Mouse (Mus musculus): Measurements from ENCODE around the gene Mtmr14. TPM values are rescaled to one million over a fixed set of nuclear protein-coding genes. Genes with fewer than 3 reads are reported as not detected.
A peak's percentile ranks its signal among the peaks of the same experiment; 100 is the strongest.

Mtmr14 gene
- polyA plus RNA-seq, 1 experiment from 2014 or later, result 34.8 TPM

DNA sequence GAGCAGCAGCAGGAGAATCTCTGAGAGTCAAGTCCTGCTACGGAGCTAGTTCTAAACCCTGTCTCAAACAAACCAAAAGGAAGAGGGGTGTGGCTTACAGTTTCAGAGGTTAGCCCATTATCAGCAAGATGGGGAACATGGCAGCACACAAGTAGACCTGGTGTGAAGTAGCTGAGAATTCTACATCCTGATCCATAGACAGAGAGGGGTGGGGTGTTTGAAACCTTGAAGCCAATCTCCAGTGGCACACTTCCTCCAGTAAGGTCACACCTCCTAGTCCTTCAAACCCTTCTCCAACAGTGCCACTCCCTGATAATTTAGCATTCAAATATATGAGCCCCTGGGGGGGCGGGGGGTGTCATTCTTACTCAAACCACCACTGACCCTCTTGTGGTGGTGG, 58.4 kb downstream of the Mtmr14 start:
- DNase-seq (ENCODE audit: low read depth, low spot score), result no peak
- no peak for TF ChIP-seq CTCF (IDR thresholded peaks at IDR 0.05)
- no peak for ATAC-seq
- H3K27me3 ChIP-seq, result no peaks in the 10 kb centered on the region
- ChIA-PET POLR2A (no interaction called here), CTCF (no interaction called here)
- in situ Hi-C loops (cut with MboI; ENCODE audit: low pct_unique_long_range_greater_than_20kb), result no loop called here

DNA sequence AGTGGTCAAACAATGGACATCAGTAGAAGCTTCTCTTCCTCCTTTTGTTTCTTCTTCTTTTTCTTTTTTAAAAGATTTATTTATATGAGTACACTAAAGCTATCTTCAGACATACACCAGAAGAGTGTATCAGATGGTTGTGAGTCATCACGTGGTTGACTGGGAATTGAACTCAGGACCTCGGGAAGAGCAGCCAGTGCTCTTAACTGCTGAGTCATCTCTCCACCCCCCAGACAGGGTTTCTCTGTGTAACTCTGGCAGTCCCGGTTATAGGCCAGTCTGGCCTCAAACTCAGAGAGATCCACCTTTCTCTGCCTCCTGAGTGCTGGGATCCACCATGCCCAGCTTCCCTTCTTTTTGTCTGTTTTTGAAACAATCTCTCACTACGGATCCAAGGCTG, 59.0 kb downstream of the Mtmr14 start:
- POLR2A ChIA-PET, result no interaction called here
- ATAC-seq, result no peak
- CTCF ChIA-PET, result no interaction called here

GRCm38 (mm10) chr6:113301350-113301749, 63.7 kb downstream of the Mtmr14 start:
- TF ChIP-seq CTCF (IDR thresholded peaks at IDR 0.05), result no peak
- DNase-seq (ENCODE audit: low read depth, low spot score), result no peak
- ChIA-PET POLR2A (no interaction called here), CTCF (interaction anchor here (0.8 to 1.5 kb wide), 5 partner anchors 9 to 601 kb away, joined by 3 to 6 read pairs (median 4); no protein-coding TSS in a partner anchor)
- ATAC-seq, result no peak
- no peaks in the 10 kb centered on the region for H3K27me3 ChIP-seq
- in situ Hi-C loops (cut with MboI; ENCODE audit: low pct_unique_long_range_greater_than_20kb), result loop anchor here (5.0 to 10.0 kb wide), 2 partner anchors 259 to 607 kb away; partner anchors contain the start of gene Rad18

More for the DNA sequence above, 59.0 kb downstream of the Mtmr14 start:
- no peaks in the 10 kb centered on the region for H3K27me3 ChIP-seq
- TF ChIP-seq CTCF (IDR thresholded peaks at IDR 0.05), result no peak
- DNase-seq (ENCODE audit: low read depth, low spot score), result no peak
- in situ Hi-C loops (cut with MboI; ENCODE audit: low pct_unique_long_range_greater_than_20kb), result no loop called here

DNA sequence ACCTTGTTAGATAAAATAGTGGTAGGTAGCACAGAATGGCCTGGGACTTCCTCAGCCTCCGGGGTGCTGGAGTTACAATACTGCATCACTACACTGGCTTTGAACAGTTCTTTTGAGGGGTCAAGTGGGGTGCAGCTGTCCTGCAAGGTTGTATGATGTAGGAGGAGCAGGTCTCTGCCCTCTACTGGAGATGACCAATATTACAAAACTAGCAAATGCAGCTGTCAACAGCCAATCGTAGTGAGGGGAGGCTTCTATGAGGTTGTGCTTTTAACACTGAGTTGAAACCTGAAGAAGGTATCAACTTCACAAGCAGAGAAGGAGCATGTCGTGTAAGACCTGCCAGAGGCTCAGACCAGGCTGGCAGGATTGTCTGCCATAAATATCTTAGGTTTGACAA, 64.6 kb downstream of the Mtmr14 start:
- no peaks in the 10 kb centered on the region for H3K27me3 ChIP-seq
- POLR2A ChIA-PET, result no interaction called here
- no peak for TF ChIP-seq CTCF (IDR thresholded peaks at IDR 0.05)
- CTCF ChIA-PET, result interaction anchor here (0.8 to 2.0 kb wide), 7 partner anchors 9 to 602 kb away, joined by 3 to 6 read pairs (median 4); partner anchors contain the start of gene Cpne9
- DNase-seq (ENCODE audit: low read depth, low spot score) (no peak), ATAC-seq (no peak)
- in situ Hi-C loops (cut with MboI; ENCODE audit: low pct_unique_long_range_greater_than_20kb), result loop anchor here (5.0 to 10.0 kb wide), 2 partner anchors 260 to 607 kb away; partner anchors contain the start of gene Rad18

DNA sequence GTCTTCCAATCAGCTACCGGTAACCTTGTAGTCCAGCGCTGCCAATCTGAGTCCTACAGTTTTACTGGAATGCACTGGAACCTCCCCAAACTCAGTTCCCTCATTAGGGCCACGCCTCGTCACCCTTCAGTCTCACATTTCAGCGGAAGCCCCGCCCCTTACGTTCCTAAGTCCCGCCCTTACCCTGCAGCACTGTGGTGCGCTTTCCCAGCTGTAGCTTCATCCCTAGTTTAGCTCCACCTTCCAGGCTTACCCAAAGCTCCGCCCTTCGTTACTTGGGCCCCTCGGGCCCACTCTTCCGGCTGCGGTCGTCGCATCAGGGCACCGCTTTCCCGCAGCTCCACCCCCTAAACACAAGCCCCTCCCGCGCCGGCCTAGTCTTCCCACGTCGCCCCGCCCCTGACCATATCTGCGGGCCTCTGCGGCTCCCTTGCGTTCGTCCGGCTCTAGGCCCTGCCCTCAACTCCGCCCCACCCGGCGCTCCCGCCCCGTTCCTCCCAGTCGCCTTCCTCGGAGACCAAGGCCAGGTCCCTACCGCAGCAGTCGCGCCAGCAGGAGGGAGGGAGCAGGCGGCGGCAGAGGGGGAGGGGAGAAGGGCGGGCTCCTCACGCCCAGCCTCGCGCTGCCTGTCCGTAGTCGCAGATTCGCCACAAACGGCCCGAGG, 68.8 kb downstream of the Mtmr14 start:
- ChIA-PET POLR2A (interaction anchor here (0.6 kb wide), 1 partner anchor 200 kb away, joined by 4 read pairs; no protein-coding TSS in a partner anchor), CTCF (interaction anchor here (1.5 to 3.2 kb wide), 4 partner anchors 13 to 269 kb away, joined by 3 to 16 read pairs (median 5); no protein-coding TSS in a partner anchor)
- H3K27me3 ChIP-seq, result no peaks in the 10 kb centered on the region
- peak; percentile 95 for ATAC-seq
- TF ChIP-seq CTCF (IDR thresholded peaks at IDR 0.05), result no peak
- in situ Hi-C loops (cut with MboI; ENCODE audit: low pct_unique_long_range_greater_than_20kb), result loop anchor here (10.0 kb wide), 1 partner anchor 612 kb away; the partner anchor contains the start of gene Rad18
- DNase-seq (ENCODE audit: low read depth, low spot score), result peak; percentile 96

- ATAC-seq (peak; percentile 20), DNase-seq (ENCODE audit: low read depth, low spot score) (no peak)
- H3K27me3 ChIP-seq, result no peaks in the 10 kb centered on the region
- in situ Hi-C loops (cut with MboI; ENCODE audit: low pct_unique_long_range_greater_than_20kb), result loop anchor here (10.0 kb wide), 1 partner anchor 612 kb away; the partner anchor contains the start of gene Rad18
- no peak for TF ChIP-seq CTCF (IDR thresholded peaks at IDR 0.05)
- POLR2A ChIA-PET, result interaction anchor here (0.6 kb wide), 1 partner anchor 201 kb away, joined by 4 read pairs; no protein-coding TSS in a partner anchor
- CTCF ChIA-PET, result interaction anchor here (0.9 to 2.4 kb wide), 3 partner anchors 10 to 18 kb away, joined by 3 to 6 read pairs (median 4); no protein-coding TSS in a partner anchor
Measured at GRCm38 (mm10) chr6:113306986-113307349, 69.3 kb downstream of the Mtmr14 start, which contains the start of gene Brpf1. Gene Brpf1, plus strand, starts transcription at chr6:113307137.

DNA sequence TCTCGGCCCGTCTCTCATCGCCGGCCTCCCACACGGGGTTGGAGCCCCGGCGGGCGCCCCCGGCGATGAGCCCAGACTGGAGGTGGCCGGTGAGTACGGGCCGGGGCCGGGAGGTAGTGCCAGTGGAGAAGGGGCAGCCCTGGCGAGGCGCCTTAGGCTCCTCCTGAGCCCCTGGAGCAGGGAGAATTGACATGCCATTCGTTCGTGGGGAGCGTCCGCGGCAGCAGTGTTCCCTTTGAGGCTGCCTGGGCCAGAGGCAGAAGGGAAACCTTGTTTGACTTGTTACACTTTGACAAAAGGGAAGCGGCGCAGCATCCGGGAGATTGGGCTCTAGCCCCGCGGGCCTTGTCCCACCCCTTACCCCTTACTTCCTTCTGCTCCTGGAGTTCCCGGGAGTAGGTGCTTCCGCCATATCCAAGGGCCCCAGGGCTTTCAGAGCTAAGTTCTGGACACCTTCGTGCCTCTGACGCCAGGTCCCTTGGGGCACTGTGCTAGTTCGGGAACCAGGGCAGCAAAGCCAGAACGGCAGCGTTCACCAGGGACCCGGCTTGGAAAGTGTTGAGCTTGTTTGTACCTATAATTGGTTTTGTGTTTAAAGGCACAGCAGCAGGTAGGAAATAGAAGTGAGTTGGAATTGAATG, 70.0 kb downstream of the Mtmr14 start:
- no peak for TF ChIP-seq CTCF (IDR thresholded peaks at IDR 0.05)
- ChIA-PET CTCF (interaction anchor here (0.9 to 2.4 kb wide), 4 partner anchors 10 to 269 kb away, joined by 3 to 7 read pairs (median 5); no protein-coding TSS in a partner anchor), POLR2A (interaction anchor here (0.6 to 0.9 kb wide), 2 partner anchors 19 to 201 kb away, joined by 4 read pairs; partner anchors contain the start of gene Ogg1)
- in situ Hi-C loops (cut with MboI; ENCODE audit: low pct_unique_long_range_greater_than_20kb), result loop anchor here (10.0 kb wide), 1 partner anchor 613 kb away; the partner anchor contains the start of gene Rad18
- DNase-seq (ENCODE audit: low read depth, low spot score) (no peak), ATAC-seq (no peak)
- no peaks in the 10 kb centered on the region for H3K27me3 ChIP-seq

- no peak for DNase-seq (ENCODE audit: low read depth, low spot score)
- ChIA-PET POLR2A (interaction anchor here (0.7 to 0.9 kb wide), 2 partner anchors 19 to 128 kb away, joined by 3 to 4 read pairs; partner anchors contain the start of gene Ogg1), CTCF (interaction anchor here (0.9 to 2.4 kb wide), 4 partner anchors 9 to 270 kb away, joined by 3 to 7 read pairs (median 5); no protein-coding TSS in a partner anchor)
- no peak for TF ChIP-seq CTCF (IDR thresholded peaks at IDR 0.05)
- in situ Hi-C loops (cut with MboI; ENCODE audit: low pct_unique_long_range_greater_than_20kb), result loop anchor here (10.0 kb wide), 1 partner anchor 613 kb away; the partner anchor contains the start of gene Rad18
- no peak for ATAC-seq
- no peaks in the 10 kb centered on the region for H3K27me3 ChIP-seq
Measured at GRCm38 (mm10) chr6:113308141-113308540, 70.5 kb downstream of the Mtmr14 start.

DNA sequence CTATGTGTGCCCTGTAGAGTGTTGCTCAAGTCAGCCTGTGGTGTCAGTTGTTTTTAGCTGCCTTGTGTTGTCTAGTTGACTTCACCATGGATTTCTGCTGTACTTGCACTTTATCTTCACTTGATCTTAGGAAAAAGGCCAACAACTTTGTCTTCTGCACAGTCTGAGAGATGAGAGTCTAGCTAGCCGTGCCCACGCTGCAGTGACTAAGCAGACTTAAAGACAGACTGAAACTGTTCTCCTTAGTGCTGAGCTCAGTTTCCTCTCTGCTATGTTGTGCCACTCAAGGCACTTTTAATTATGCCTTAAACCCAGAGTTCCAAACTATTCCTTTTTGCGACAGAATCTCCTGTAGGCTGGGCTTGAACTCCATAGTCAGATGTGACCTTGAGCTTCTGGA, 78.3 kb downstream of the Mtmr14 start:
- TF ChIP-seq CTCF (IDR thresholded peaks at IDR 0.05), result no peak
- no peak for ATAC-seq
- no peaks in the 10 kb centered on the region for H3K27me3 ChIP-seq
- in situ Hi-C loops (cut with MboI; ENCODE audit: low pct_unique_long_range_greater_than_20kb), result no loop called here
- ChIA-PET CTCF (interaction anchor here (1.2 to 2.1 kb wide), 2 partner anchors 9 to 278 kb away, joined by 4 to 9 read pairs; no protein-coding TSS in a partner anchor), POLR2A (interaction anchor here (1.0 kb wide), 2 partner anchors 15 to 28 kb away, joined by 3 read pairs; partner anchors contain the start of gene Camk1)
- no peak for DNase-seq (ENCODE audit: low read depth, low spot score)

Data from Patski (cell line).